Mouse (Mus musculus) T-helper 17 cell (primary cell): Measurements from ENCODE around the gene Kif4.

Source experiments
- in situ Hi-C, 2 experiments: fragments of 300-600 bp; cut with MboI, MseI; formaldehyde crosslinking; loops; 1 replicate in 1 of 2; 2 replicates in 1 of 2; pipeline ENCODE4 v1.15.1; 2025; ENCODE audit warnings: high pct_unique_total_duplicates in 2 of 2

Kif4 gene

GRCm38 (mm10) chrX:100625546-100625801 lies at the start of gene Kif4:
Kif4 (plus strand) TSS chrX:100625737.
- in situ Hi-C loops = loop anchor here in 1 of 2 experiments (10.0 kb wide), 1 partner anchor 1879 kb away; the partner anchor contains the start of gene Hdac8

- in situ Hi-C loops = no loop called here
Observed at GRCm38 (mm10) chrX:100594791-100595190, 30.7 kb upstream of the Kif4 start, which contains the start of gene P2ry4. P2ry4 (minus strand) TSS chrX:100594869.

GRCm38 (mm10) chrX:100597439-100597838 lies 28.1 kb upstream of the Kif4 start:
- in situ Hi-C loops = no loop called here

- in situ Hi-C loops = no loop called here
Observed at GRCm38 (mm10) chrX:100599755-100600154, 25.8 kb upstream of the Kif4 start.

DNA sequence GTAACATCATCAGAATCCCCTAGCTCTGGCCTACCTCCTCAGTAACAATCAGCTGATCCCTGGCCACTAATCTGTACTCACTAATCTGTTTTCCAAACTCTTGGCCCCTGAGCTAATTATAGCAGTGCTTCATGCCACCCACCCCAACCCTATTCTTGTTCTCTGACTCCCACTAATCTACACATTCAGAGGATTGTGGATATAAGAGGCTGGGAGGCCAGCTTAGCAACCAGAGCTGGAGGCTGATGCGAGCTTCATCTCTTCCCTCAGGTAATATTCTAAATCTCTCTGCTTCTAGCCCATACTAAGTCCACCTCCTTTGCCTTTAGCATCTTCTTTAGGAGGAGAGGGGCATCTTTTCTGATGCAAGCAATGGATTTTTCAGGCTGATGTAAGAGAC lies 20.2 kb upstream of the Kif4 start, which contains the start of gene Arr3:
Arr3 (plus strand) TSS at position 184 of the 400 bp plus-strand sequence.
- in situ Hi-C loops = no loop called here

- in situ Hi-C loops = no loop called here
Observed at GRCm38 (mm10) chrX:100618488-100618887, 7.0 kb upstream of the Kif4 start.

GRCm38 (mm10) chrX:100621366-100621765 lies 4.2 kb upstream of the Kif4 start:
- in situ Hi-C loops = loop anchor here in 1 of 2 experiments (10.0 kb wide), 1 partner anchor 1883 kb away; the partner anchor contains the start of gene Hdac8

DNA sequence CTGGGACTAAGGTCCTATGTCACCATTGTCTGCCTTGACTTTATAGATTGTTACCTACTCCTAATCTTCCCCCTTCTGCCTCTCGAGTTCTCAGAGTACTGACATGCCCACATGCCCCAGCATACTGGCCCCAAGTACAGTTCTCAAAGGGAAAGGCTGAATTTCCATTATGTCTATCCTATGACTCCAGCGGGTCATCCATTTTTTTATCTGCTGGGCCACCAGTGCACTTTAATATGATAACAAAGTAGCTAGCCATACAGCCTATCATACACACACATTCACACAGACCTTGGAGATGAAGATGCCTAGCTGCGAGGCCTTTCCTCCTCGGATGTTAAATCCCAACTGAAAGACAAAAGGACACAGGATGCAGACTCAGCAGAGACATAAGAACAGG lies 1.3 kb upstream of the Kif4 start:
- in situ Hi-C loops = loop anchor here in 1 of 2 experiments (10.0 kb wide), 1 partner anchor 1881 kb away; the partner anchor contains the start of gene Hdac8

DNA sequence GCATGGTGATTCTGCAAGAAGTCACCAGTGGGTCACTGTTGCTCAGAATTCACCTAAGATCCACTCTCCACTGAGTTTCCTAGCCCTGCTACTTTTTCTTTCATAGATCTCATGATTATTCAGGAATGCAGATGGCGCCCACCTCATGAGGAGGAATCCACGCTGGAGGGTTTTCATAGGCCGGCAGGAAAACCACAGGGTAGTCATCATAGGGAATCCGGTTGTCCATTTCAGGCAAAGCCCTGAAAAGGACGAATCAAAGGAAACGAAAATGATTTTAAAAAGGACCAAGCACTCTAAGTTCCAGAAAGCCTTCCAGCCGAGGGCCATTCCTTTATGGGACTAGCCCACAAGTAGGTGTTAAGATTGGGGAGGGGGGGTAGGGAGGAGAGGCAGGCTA lies 391 bp upstream of the Kif4 start:
- in situ Hi-C loops = loop anchor here in 1 of 2 experiments (10.0 kb wide), 1 partner anchor 1880 kb away; the partner anchor contains the start of gene Hdac8

- in situ Hi-C loops = loop anchor here in 1 of 2 experiments (10.0 kb wide), 1 partner anchor 1879 kb away; the partner anchor contains the start of gene Hdac8
Observed at GRCm38 (mm10) chrX:100625802-100626793, 561 bp downstream of the Kif4 start, which contains the start of gene Pdzd11. Pdzd11 (minus strand) TSS chrX:100626568.

GRCm38 (mm10) chrX:100629076-100629475 lies 3.5 kb downstream of the Kif4 start:
- in situ Hi-C loops = loop anchor here in 1 of 2 experiments (10.0 kb wide), 1 partner anchor 1876 kb away; the partner anchor contains the start of gene Hdac8

DNA sequence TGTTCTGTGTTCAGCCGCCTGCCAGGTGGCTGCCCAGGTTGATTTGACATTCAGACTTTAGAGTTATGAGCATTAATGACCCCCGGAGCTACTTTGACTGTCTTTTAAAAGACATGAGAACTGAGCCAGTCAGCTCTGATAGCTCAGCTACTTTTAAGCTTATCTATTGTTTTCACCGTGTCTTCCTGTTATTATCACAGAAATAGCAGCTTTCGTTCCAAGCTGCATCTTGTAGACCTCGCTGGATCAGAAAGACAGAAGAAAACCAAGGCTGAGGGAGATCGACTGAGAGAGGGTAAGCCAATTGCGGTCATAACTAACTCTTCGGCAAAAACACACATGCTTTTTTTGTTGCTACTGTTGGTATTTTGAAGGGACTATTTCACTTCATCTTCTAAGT lies 12.9 kb downstream of the Kif4 start:
- in situ Hi-C loops = no loop called here

- in situ Hi-C loops = no loop called here
Observed at GRCm38 (mm10) chrX:100652848-100653247, 27.3 kb downstream of the Kif4 start.

GRCm38 (mm10) chrX:100664825-100665224 lies 39.3 kb downstream of the Kif4 start:
- in situ Hi-C loops = no loop called here

DNA sequence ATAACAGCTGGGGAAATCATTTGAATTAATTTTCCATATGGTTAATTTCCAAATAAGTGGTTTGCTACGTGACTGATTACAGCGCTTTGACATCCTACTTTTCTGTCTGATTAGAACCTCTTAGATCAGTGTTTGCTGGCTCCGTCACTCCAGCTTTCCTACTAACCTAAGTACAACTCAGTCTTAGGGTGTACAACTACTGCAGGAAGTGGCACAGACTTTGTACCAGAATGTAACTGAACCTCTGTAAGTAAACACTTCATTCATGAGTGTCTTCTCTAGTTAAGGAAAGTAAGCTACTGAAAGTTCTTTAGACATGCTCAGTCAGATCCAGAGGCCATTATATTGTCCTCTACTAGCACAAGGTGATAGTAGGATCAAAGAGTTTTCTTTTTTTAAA lies 52.7 kb downstream of the Kif4 start:
- in situ Hi-C loops = no loop called here

DNA sequence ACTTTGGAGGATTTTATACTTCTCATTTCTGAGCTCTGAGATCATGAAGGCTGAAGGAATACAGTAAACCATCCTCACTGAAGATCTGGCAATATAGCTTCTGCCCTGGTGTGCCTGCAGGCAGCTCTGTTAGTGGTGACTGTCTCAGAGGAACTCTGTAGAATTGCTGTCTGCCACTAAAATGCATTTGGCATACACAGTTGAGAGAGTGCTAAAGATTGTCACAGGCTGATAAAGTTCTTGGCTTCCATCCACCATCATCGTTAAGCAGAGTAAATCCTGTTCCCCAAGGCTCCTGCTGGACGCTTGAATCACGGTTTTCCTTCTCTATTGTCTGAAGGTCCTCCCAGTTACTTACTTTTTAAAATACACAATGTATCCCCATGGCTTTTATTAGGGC lies 61.0 kb downstream of the Kif4 start:
- in situ Hi-C loops = no loop called here

DNA sequence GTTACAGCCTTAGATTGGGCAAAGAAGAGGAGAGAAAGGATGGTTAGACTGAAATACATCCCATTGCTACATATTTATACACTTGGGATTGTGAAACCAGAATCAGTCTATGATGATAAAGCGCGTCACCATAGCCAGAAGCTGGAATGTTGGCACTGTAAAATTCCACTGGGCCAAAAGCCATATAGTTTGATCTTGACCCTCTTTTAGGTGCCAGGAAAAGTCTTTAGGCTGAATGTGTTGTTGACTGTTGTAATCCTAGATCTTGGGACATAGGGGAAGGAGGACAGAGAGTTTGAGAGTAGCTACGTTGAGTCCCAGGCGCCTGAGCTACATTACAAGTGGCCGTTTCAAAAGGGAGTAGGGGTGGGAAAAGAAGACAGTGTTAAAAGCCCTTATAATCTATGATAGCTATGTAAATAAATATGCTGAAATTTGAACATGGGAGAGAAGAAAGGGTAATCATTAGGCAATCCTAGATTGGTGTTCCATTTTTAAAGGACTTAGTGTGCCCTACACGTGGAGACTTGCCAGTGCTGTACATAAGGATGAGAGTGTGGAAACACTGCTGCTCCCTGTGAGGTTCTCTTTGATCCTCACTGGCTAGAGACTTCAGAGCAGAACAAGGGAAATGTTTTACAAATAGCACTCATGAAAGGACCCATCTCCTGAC lies 62.0 kb downstream of the Kif4 start:
- in situ Hi-C loops = no loop called here

DNA sequence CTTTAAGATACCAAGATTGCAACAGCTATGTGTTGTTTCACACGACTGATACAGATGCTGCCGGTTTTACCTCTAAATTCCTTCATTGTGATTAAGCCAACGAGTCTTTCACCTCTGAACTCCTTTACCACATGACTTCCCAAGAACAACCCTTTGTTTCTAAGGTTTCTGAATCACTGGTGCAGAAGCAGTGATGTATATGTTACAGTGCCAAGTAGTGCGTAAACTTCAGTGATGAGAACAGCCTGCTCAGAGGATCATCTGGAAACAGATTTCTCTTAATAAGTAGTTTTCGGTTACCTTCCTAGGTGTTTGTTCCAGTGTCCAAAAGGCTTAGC lies 62.5 kb downstream of the Kif4 start:
- in situ Hi-C loops = no loop called here

DNA sequence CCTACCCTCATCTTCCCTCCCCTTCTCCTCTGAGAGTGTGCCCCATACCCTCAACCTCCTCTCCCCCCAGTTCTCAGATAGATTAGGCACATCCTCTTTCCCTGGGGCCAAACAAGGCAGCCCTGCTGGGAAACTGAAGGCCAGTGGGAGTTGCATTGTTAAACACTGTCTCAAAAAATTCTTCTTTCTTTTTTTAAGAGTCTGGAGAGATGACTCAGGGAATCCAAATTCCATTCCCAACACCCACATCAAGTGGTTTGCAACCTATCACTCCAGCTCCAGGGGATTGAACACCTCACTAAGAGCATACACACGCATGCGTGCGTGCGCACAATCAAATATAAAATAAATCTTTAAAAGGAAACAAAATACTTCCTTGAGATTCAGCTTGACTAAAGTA lies 71.2 kb downstream of the Kif4 start:
- in situ Hi-C loops = no loop called here

DNA sequence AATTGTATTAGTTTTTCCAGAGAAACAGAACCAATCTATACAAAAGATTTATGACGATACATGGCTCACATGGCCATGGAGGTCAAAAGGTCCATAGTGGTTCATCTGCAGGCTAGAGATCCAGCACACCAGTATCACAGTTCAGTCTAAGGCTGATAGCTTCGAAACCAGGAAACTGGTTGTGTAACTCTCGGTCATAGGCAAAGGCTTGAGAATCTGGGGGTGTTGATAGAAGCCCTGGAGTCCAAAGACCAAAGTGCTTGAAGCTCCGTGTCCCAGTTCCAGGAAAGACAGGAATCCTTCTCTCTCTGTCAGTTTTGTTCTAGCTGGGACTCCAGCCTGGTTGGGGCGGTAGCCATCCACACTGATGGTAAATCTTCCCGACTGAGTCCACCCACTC lies 82.5 kb downstream of the Kif4 start:
- in situ Hi-C loops = no loop called here

GRCm38 (mm10) chrX:100716173-100716572 lies 90.6 kb downstream of the Kif4 start:
- in situ Hi-C loops = loop anchor here in 1 of 2 experiments (10.0 kb wide), 1 partner anchor 1919 kb away; no protein-coding TSS in a partner anchor

DNA sequence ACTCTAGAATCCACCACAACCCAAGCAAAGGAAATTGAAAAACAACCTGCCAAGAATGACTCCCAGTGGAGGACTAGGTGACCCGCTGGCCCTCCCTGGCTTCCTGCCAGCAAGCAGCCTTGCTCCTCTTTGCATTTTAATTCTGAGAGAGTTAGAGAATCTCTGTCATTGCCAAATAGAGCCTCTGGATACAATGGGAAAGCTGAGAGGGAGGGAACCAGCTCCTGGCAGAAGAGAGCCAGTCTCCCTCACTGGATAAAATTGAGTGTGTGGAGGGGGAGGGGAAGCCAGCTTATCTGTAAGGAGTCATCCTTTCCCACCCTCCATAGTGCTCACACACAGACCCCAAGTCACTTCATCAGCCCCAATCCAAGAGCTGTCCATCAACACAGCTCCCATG lies 103.4 kb downstream of the Kif4 start:
- in situ Hi-C loops = no loop called here
